Mouse (Mus musculus) ES-E14 (cell line): Measurements from ENCODE around the gene Uchl4.

Experiments
- HCFC1 ChIP-seq: IDR thresholded peaks from 2 replicates; pipeline ENCODE4 v1.6.1; 2012; ENCODE audit warnings: low read length, inconsistent platforms, borderline replicate concordance; ENCODE audit not compliant: insufficient read depth
- MAFK ChIP-seq: IDR thresholded peaks from 2 replicates; pipeline ENCODE4 v1.6.1; 2014; ENCODE audit warnings: mild to moderate bottlenecking, low read depth, low read length, inconsistent platforms; ENCODE audit not compliant: insufficient read depth
- ZC3H11A ChIP-seq: IDR thresholded peaks from 2 replicates; pipeline ENCODE4 v1.6.1; 2012; ENCODE audit warnings: low read depth, mild to moderate bottlenecking, inconsistent platforms, low read length, borderline replicate concordance

DNA sequence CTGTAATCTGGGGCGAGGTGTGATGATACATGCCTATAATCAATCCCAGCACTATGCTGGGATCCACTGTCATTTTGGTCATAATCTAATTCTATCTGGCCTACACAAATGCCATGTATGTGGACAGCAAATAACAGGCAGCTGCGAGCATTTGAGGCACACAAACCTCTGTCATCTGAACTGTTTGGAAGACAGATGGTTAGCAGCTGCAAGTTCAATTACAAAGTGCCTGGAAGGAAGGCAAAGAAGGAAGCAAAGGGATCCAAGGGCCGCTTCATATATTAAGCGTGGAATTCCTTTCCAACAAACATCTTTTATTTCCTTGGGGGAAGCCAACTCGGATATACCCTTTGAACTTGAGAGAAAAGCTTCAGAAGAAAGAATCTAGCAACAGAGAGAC lies 1.3 kb upstream of the Uchl4 start:
- TF ChIP-seq MAFK (no peak), HCFC1 (no peak), ZC3H11A (no peak)
